Mouse (Mus musculus): Measurements from ENCODE around the gene Hfe.
"Not testable (repeated sequence)": the region's sequence is repeated elsewhere in the genome, so short reads cannot be mapped to it uniquely, and the experiment has no call there.

GRCm38 (mm10) chr13:23750839-23751477 lies 40.3 kb upstream of the Hfe start, which contains the start of gene Hist1h2ab:
- TF ChIP-seq CTCF (IDR thresholded peaks at IDR 0.05; ENCODE audit: borderline replicate concordance, extremely low read depth, insufficient read depth, insufficient read length), result not testable (repeated sequence)
- peak; percentile 11; the same call in 1 of the 2 replicates for TF ChIP-seq POLR2A (IDR thresholded peaks at IDR 0.05; ENCODE audit: borderline replicate concordance, extremely low read depth, insufficient read depth, insufficient read length, poor library complexity, severe bottlenecking)
